Mouse (Mus musculus) heart, embryonic 12.5 days (tissue): Measurements from ENCODE around the gene H2afy2. TPM values are rescaled to one million over a fixed set of nuclear protein-coding genes. Genes with fewer than 3 reads are reported as not detected.
A peak's percentile ranks its signal among the peaks of the same experiment; 100 is the strongest.

Experiments
- ATAC-seq: fragments of 200-750 bp; cut with Nextera tagmentation; 2 replicates; pipeline ENCODE4 v1.8.0; 2017; ENCODE audit warnings: moderate TSS enrichment, moderate library complexity; ENCODE audit not compliant: insufficient number of reproducible peaks, low FRiP score
- H3K27ac ChIP-seq: fragments of 300-500 bp; sonication (generic); 2 replicates; pipeline ENCODE4 v1.5.1; 2016; ENCODE audit warnings: mild to moderate bottlenecking, moderate library complexity; ENCODE audit not compliant: poor library complexity, severe bottlenecking
- H3K27me3 ChIP-seq: fragments of 300-500 bp; sonication (generic); replicated peaks from 2 replicates; pipeline ENCODE4 v1.6.1; 2016; ENCODE audit warnings: mild to moderate bottlenecking, moderate library complexity
- H3K36me3 ChIP-seq: fragments of 300-500 bp; sonication (generic); 2 replicates; pipeline ENCODE4 v1.6.1; 2016; ENCODE audit warnings: mild to moderate bottlenecking, moderate library complexity
- H3K4me1 ChIP-seq: fragments of 300-500 bp; sonication (generic); replicated peaks from 2 replicates; pipeline ENCODE4 v1.6.1; 2016; ENCODE audit warnings: mild to moderate bottlenecking
- H3K4me2 ChIP-seq: fragments of 300-500 bp; sonication (generic); 2 replicates; pipeline ENCODE4 v1.6.1; 2016; ENCODE audit warnings: mild to moderate bottlenecking, moderate library complexity
- H3K4me3 ChIP-seq: fragments of 300-500 bp; sonication (generic); 2 replicates; pipeline ENCODE4 v1.5.1; 2016; ENCODE audit warnings: mild to moderate bottlenecking
- H3K9ac ChIP-seq: fragments of 300-500 bp; sonication (generic); 2 replicates; pipeline ENCODE4 v1.6.1; 2016; ENCODE audit warnings: mild to moderate bottlenecking, moderate library complexity
- H3K9me3 ChIP-seq: fragments of 300-500 bp; sonication (generic); replicated peaks from 2 replicates; pipeline ENCODE4 v1.6.1; 2016; ENCODE audit warnings: mild to moderate bottlenecking, moderate library complexity
- WGBS: fragments of 180-500 bp; shearing (Covaris S2); methylation state at CpG from one replicate; pipeline ENCODE4 v1.1.7; 2016; 5-methylcytosine and 5-hydroxymethylcytosine counted together
- microRNA-seq: library from miRNA; unstranded; fragments of <30 nt; microRNA quantifications from one replicate; pipeline ENCODE4, GENCODE M21; 2017
- polyA plus RNA-seq: library from polyadenylated mRNA; unstranded; fragments of >200 nt; fragmentation: Nextera tagmentation; extraction: Ambion mirVana; gene quantifications from 2 replicates; pipeline ENCODE4 v1.2.1, GENCODE M21; 2016

H2afy2 gene
- polyA plus RNA-seq, 1 experiment from 2014 or later, result 72.7 TPM

GRCm38 (mm10) chr10:61697028-61697427, 86.9 kb downstream of the H2afy2 start:
- Histone ChIP-seq H3K4me3 (peak overlapping the region; percentile 97), H3K9me3 (no peaks in the 10 kb centered on the region), H3K9ac (peak overlapping the region; percentile 94), H3K27ac (no peak overlapping the region), H3K27me3 (no peaks in the 10 kb centered on the region), H3K4me1 (peaks cover 21% of the 10 kb centered on the region), H3K36me3 (peaks cover 52% of the 10 kb centered on the region), H3K4me2 (peak overlapping the region; percentile 100)
- ATAC-seq, result no peak
- WGBS, result 93% methylated on average over 2 of the region's 2 CpGs

DNA sequence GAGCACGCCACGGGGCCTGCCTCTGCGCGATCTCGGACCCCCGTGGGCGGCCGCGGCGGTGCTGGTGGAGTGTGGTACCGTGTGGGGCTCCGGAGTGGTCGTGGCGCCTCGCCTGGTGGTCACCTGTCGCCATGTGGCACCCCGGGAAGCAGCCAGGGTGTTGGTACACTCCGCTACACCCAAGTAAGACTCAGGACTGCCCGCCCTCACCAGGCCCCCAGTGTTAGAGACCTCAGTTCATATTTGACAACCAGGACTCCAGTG, 87.5 kb downstream of the H2afy2 start:
- no peak overlapping the region for H3K27ac ChIP-seq
- H3K9me3 ChIP-seq, result no peaks in the 10 kb centered on the region
- peak overlapping the region; percentile 100 for H3K4me2 ChIP-seq
- peak overlapping the region; percentile 97 for H3K4me3 ChIP-seq
- peaks cover 21% of the 10 kb centered on the region for H3K4me1 ChIP-seq
- no peak for ATAC-seq
- WGBS, result 9% methylated on average over 19 of the region's 19 CpGs
- no peaks in the 10 kb centered on the region for H3K27me3 ChIP-seq
- H3K36me3 ChIP-seq, result peaks cover 52% of the 10 kb centered on the region
- H3K9ac ChIP-seq, result peak overlapping the region; percentile 94

DNA sequence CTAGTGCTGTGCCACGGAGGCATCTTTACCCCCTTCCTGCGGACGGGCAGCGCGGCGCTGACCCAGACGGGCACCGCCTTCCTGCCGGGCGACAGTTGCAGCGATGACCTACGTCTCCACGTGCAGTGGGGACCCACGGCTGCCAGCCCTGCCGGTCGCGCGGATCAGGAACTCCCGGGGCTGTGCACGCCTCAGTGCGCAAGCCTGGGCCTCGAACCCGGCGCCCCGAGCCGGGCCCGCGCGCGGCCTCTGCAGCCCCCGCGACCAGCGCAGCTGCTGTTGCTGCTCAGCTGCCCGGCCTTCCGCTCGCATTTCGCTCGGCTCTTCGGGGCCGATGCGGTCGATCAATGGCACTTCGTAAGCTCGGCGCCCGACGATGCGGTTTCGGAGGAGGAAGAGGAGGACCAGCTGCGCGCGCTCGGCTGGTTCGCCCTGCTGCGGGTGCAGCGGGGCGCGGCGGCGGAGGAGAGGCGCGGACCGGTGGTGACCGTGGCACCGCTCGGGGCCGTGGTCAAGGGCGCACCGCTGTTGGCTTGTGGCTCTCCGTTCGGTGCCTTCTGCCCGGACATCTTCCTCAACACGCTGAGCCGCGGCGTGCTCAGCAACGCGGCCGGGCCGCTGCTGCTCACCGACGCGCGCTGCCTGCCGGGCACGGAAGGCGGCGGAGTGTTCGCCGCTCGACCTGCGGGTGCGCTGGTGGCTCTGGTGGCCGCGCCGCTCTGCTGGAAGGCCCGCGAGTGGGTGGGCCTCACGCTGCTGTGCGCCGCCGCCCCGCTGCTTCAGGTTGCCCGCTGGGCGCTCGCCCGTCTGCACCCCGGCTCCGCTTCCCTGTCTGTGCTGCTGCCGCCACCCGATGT, 88.0 kb downstream of the H2afy2 start:
- H3K27ac ChIP-seq, result no peak overlapping the region
- peaks cover 21% of the 10 kb centered on the region for H3K4me1 ChIP-seq
- H3K36me3 ChIP-seq, result peaks cover 52% of the 10 kb centered on the region
- under 1% methylated on average over 110 of the region's 111 CpGs for WGBS
- H3K27me3 ChIP-seq, result no peaks in the 10 kb centered on the region
- H3K9me3 ChIP-seq, result no peaks in the 10 kb centered on the region
- H3K4me3 ChIP-seq, result peak overlapping the region; percentile 97
- H3K9ac ChIP-seq, result peak overlapping the region; percentile 94
- no peak for ATAC-seq
- H3K4me2 ChIP-seq, result peak overlapping the region; percentile 100

- peak; percentile 97 for ATAC-seq
- Histone ChIP-seq H3K27ac (no peak within 1 kb of the TSS), H3K36me3 (peaks cover 57% of the 10 kb centered on the region), H3K4me3 (peak within 1 kb of the TSS; percentile 97), H3K4me2 (peak within 1 kb of the TSS; percentile 100), H3K27me3 (no peaks in the 10 kb centered on the region), H3K9me3 (no peaks in the 10 kb centered on the region), H3K4me1 (peaks cover 21% of the 10 kb centered on the region), H3K9ac (peak within 1 kb of the TSS; percentile 94)
- WGBS, result under 1% methylated on average over 42 of the region's 42 CpGs
These were observed 88.9 kb downstream of the H2afy2 start, which contains the start of gene Tysnd1 for GRCm38 (mm10) chr10:61694870-61695670. Gene Tysnd1, plus strand, starts transcription at chr10:61695514.

- Histone ChIP-seq H3K36me3 (peaks cover 60% of the 10 kb centered on the region), H3K4me2 (no peak overlapping the region), H3K27me3 (no peaks in the 10 kb centered on the region), H3K4me1 (peaks cover 21% of the 10 kb centered on the region), H3K4me3 (no peak overlapping the region), H3K9ac (no peak overlapping the region), H3K9me3 (no peaks in the 10 kb centered on the region), H3K27ac (no peak overlapping the region)
- ATAC-seq, result no peak
- WGBS, result 70% methylated on average over 4 of the region's 4 CpGs
These were observed 90.4 kb downstream of the H2afy2 start for GRCm38 (mm10) chr10:61693563-61693962.

DNA sequence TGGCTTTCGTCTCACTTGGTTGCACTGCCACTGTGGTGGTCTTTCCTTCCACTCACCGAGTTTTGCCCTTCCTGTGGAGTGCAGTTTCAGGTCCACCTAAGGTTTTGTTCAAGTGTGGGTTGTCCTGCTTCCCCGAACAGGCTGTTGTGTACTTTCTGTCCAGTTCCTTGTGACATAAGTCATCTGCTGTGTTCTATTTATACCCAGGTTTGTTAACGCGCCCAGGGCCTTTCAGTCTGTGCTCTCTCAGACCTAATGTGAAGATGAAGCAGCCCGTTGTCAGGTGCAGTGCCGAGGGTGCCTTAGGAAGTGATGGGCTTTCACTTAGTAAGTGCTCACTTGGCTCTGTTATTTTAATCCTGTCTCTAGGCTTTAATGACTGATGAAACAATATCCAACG, 94.5 kb downstream of the H2afy2 start:
- Histone ChIP-seq H3K9me3 (no peaks in the 10 kb centered on the region), H3K27me3 (no peaks in the 10 kb centered on the region), H3K4me2 (no peak overlapping the region), H3K4me1 (no peaks in the 10 kb centered on the region), H3K27ac (no peak overlapping the region), H3K4me3 (no peak overlapping the region), H3K36me3 (peaks cover 89% of the 10 kb centered on the region), H3K9ac (no peak overlapping the region)
- no peak for ATAC-seq
- 80% methylated on average over 8 of the region's 8 CpGs for WGBS

Small RNA genes lying within 50 kb of the gene (microRNA-seq; reads per million reads assigned to microRNA genes)
- gene Mir5108, result not detected

Other genes with a start within 250 kb of the H2afy2 start
- 0.05 and 0.06 TPM in 2 replicates for gene Npffr1, start 188.7 kb downstream of the H2afy2 start, polyA plus RNA-seq
- 130 and 132 TPM in 2 replicates for gene Ppa1, start 135.6 kb downstream of the H2afy2 start, polyA plus RNA-seq
- 172 and 179 TPM in 2 replicates for gene Sar1a, start 103.8 kb downstream of the H2afy2 start, polyA plus RNA-seq
- gene Tysnd1, start 88.6 kb downstream of the H2afy2 start, polyA plus RNA-seq, result 31.0 and 32.1 TPM in 2 replicates
- gene Aifm2, start 68.9 kb downstream of the H2afy2 start, polyA plus RNA-seq, result 20.8 and 22.7 TPM in 2 replicates
- gene Col13a1, start 195.0 kb upstream of the H2afy2 start, polyA plus RNA-seq, result 20.6 and 24.2 TPM in 2 replicates